Comparison of ENCODE assay signal across 7 mouse cellular contexts in genomic region chr7:98729661-98730271, GRCm38 (mm10). TPM values are rescaled to one million over a fixed set of nuclear protein-coding genes. Genes with fewer than 3 reads are reported as not detected.
DNase-seq lines count a peak whose midpoint lies in the region; ATAC-seq lines count a peak whose summit lies in the region.

No protein-coding gene starts in this region.

- H3K4me2 ChIP-seq in embryonic facial prominence, embryonic 14.5 days (ENCODE audit: low read depth, low read length): peak overlapping the region; percentile 43
- H3K4me2 ChIP-seq in kidney, embryonic 14.5 days (replicated peaks; ENCODE audit: low read depth, low read length): peak overlapping the region; percentile 35

- H3K9me3 ChIP-seq in megakaryocyte, embryonic 14.5 days: peaks cover 11% of the 10 kb centered on the region
- H3K9me3 ChIP-seq in embryonic facial prominence, embryonic 14.5 days (ENCODE audit: control insufficient read depth, low read length): no peaks in the 10 kb centered on the region
- H3K9me3 ChIP-seq in kidney, embryonic 14.5 days (ENCODE audit: control insufficient read depth, low read length): no peaks in the 10 kb centered on the region

- 12% methylated on average over 19 of the region's 19 CpGs for WGBS in embryonic facial prominence, embryonic 14.5 days
- WGBS in kidney, embryonic 14.5 days: 15% methylated on average over 19 of the region's 19 CpGs

- H3K36me3 ChIP-seq in megakaryocyte, embryonic 14.5 days (replicated peaks; ENCODE audit: low read length): no peaks in the 10 kb centered on the region
- H3K36me3 ChIP-seq in embryonic facial prominence, embryonic 14.5 days (ENCODE audit: control insufficient read depth, insufficient read depth, low read length): no peaks in the 10 kb centered on the region
- no peaks in the 10 kb centered on the region for H3K36me3 ChIP-seq in kidney, embryonic 14.5 days (ENCODE audit: control insufficient read depth, insufficient read depth, low read length)

- peaks cover 43% of the 10 kb centered on the region for H3K4me1 ChIP-seq in megakaryocyte, embryonic 14.5 days
- H3K4me1 ChIP-seq in embryonic facial prominence, embryonic 14.5 days (ENCODE audit: control insufficient read depth, insufficient read depth, low read length): 0 out of 2 replicates have a peak, but pooled peaks cover 7% of the 10 kb centered on the region
- peaks cover 22% of the 10 kb centered on the region for H3K4me1 ChIP-seq in kidney, embryonic 14.5 days (ENCODE audit: control insufficient read depth, insufficient read depth, low read length)

- peaks cover 87% of the 10 kb centered on the region for H3K27me3 ChIP-seq in megakaryocyte, embryonic 14.5 days (replicated peaks)
- 0 out of 2 replicates have a peak, but pooled peaks cover 4% of the 10 kb centered on the region for H3K27me3 ChIP-seq in embryonic facial prominence, embryonic 14.5 days (replicated peaks; ENCODE audit: control insufficient read depth, insufficient read depth, low read length)
- H3K27me3 ChIP-seq in kidney, embryonic 14.5 days (ENCODE audit: control insufficient read depth, insufficient read depth, low read length): no peaks in the 10 kb centered on the region

- DNase-seq in embryonic facial prominence, embryonic 14.5 days (ENCODE audit: low spot score): peak; percentile 57
- DNase-seq in retina, embryonic 14.5 days (ENCODE audit: low spot score): peak; percentile 61
- DNase-seq in layer of hippocampus, postnatal 14 days (ENCODE audit: low spot score in 2 of 2): no peak

- peak overlapping the region; percentile 83 for H3K4me3 ChIP-seq in megakaryocyte, embryonic 14.5 days (replicated peaks)
- H3K4me3 ChIP-seq in embryonic facial prominence, embryonic 14.5 days (ENCODE audit: low read depth, low read length): no peak overlapping the region
- peak overlapping the region; percentile 8; the same call in 1 of the 2 replicates for H3K4me3 ChIP-seq in kidney, embryonic 14.5 days (ENCODE audit: low read length)

- H3K9ac ChIP-seq in embryonic facial prominence, embryonic 14.5 days (ENCODE audit: low read depth, low read length): peak overlapping the region; percentile 32; the same call in 1 of the 2 replicates
- H3K9ac ChIP-seq in kidney, embryonic 14.5 days (ENCODE audit: low read depth, low read length): no peak overlapping the region

- no peak for ATAC-seq in megakaryocyte, adult 5-6 weeks (ENCODE audit: poor library complexity, severe bottlenecking)
- ATAC-seq in embryonic facial prominence, embryonic 14.5 days (ENCODE audit: low read depth): peak; percentile 79; the same call in 1 of the 2 replicates
- peak; percentile 78 for ATAC-seq in kidney, embryonic 14.5 days (ENCODE audit: low FRiP score, low TSS enrichment)
- ATAC-seq in granulocyte monocyte progenitor cell, adult 5-6 weeks (replicated peaks; ENCODE audit: poor library complexity, severe bottlenecking): no peak; the same call in 1 of the 2 replicates

- H3K27ac ChIP-seq in embryonic facial prominence, embryonic 14.5 days (replicated peaks; ENCODE audit: low read depth, low read length): no peak overlapping the region
- H3K27ac ChIP-seq in kidney, embryonic 14.5 days (ENCODE audit: low read depth, low read length): peak overlapping the region; percentile 67

RNA-seq across cellular contexts. Expression of gene Thap12, which starts 26.9 kb away (rescaled TPM):
- polyA plus RNA-seq in megakaryocyte, embryonic 14.5 days (2012; ENCODE audit: insufficient read depth, low replicate concordance): 2.0 and 11.5 TPM in 2 replicates
- total RNA-seq in megakaryocyte, adult 5-6 weeks (2015): 17.7 and 18.8 TPM in 2 replicates
- total RNA-seq in megakaryocyte, adult 5-6 weeks (2017): 27.2 and 35.4 TPM in 2 replicates
- 58.0 and 60.3 TPM in 2 replicates for polyA plus RNA-seq in embryonic facial prominence, embryonic 14.5 days (2014; fragmentation: Nextera tagmentation; extraction: Ambion mirVana)
- polyA plus RNA-seq in kidney, embryonic 14.5 days (2014; fragmentation: Nextera tagmentation; extraction: Ambion mirVana): 50.3 and 81.3 TPM in 2 replicates
- 10 to 100 TPM; 72.3 to 74.9 TPM for total RNA-seq in layer of hippocampus, postnatal 14 days (2021)
- total RNA-seq in granulocyte monocyte progenitor cell, adult 5-6 weeks (2014; fragmentation: Nextera tagmentation): 44.7 and 52.8 TPM in 2 replicates
- total RNA-seq in granulocyte monocyte progenitor cell, adult 5-6 weeks (2017): 87.6 and 100 TPM in 2 replicates

Comparison
In these comparisons a context has a peak if more than half of its experiments do, and no peak if none do; other contexts are left out.
1. ATAC-seq: peak in embryonic facial prominence, embryonic 14.5 days (single experiment) and kidney, embryonic 14.5 days (single experiment); none in megakaryocyte, adult 5-6 weeks (single experiment) and granulocyte monocyte progenitor cell, adult 5-6 weeks (single experiment).
2. DNase-seq: peak in embryonic facial prominence, embryonic 14.5 days (single experiment) and retina, embryonic 14.5 days (single experiment); none in layer of hippocampus, postnatal 14 days (0 of 2).